Mouse (Mus musculus): ENCODE results near the gene Atp1a3. TPM values are rescaled to one million over a fixed set of nuclear protein-coding genes. Genes with fewer than 3 reads are reported as not detected.
"Not testable (repeated sequence)": the region's sequence is repeated elsewhere in the genome, so short reads cannot be mapped to it uniquely, and the experiment has no call there.

Gene Atp1a3
- 7.5 and 25.7 TPM in 2 replicates for polyA plus RNA-seq (2012; ENCODE audit: insufficient read depth, low replicate concordance)

DNA sequence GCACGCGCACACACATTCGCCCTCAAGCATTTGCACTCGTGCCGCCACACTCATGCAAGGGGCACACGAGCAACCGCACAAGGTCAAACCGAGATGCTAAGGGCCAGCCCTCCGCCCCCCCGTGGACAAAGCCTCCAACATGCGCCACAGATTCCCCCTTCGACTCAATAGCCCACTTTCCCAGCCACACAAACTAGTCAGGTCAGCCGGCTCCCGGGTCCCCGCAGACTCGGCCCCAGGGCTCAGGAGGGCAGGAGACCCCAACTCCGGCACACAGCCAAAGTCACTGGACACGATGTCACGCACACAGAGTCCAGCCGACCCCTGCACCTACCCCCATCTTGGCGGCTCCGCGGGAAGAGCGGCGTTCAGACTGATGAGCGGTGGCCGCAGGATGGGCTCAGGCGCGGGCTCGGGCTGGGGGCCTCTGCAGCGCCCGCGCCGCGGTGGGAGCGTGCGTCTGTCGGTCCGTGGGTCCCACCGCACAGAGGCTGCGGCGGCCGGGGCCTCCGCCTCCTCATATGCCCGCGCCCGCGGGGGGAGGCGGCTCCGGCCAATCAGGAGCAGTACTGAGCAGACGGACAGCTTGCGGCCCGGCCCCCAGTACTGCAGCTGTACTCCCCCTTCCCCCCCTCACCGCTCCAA is at the start of gene Atp1a3:
Gene Atp1a3, minus strand, starts transcription at position 538 of the 645 bp plus-strand sequence.
- no peak for TF ChIP-seq GATA1 (IDR thresholded peaks at IDR 0.05; ENCODE audit: borderline replicate concordance, low read length)
- no peak for TF ChIP-seq FLI1 (IDR thresholded peaks at IDR 0.05; ENCODE audit: low read length)

DNA sequence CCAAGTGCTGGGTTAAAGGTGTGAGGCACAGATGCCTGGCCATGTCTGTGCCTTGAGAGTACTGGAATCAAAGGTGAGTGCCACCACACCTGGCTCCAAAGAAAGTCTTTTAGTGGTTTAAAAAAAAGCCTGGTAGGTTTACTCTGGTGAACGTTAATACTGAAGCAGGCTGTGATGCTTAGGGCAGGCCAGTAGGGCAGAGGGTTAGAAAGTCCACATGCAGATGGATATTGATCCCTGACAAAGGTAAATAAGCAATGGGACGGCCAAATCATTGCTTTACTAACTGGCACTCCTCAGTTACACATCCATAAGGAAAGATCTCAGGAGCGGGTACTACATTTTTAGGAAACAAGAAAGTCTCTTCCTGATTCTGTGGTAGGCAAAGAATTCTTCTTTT is 46.8 kb upstream of the Atp1a3 start:
- Histone ChIP-seq H3K4me1 (peaks cover 22% of the 10 kb centered on the region), H3K36me3 (replicated peaks; ENCODE audit: low read length) (peaks cover 56% of the 10 kb centered on the region)

More for the DNA sequence above, at the start of gene Atp1a3:
- H3K4me1 ChIP-seq: peaks cover 31% of the 10 kb centered on the region
- no peaks in the 10 kb centered on the region for H3K9me3 ChIP-seq
- peak within 1 kb of the TSS; percentile 86 for H3K4me3 ChIP-seq (replicated peaks)
- H3K27me3 ChIP-seq (replicated peaks): peaks cover 87% of the 10 kb centered on the region
- no peaks in the 10 kb centered on the region for H3K36me3 ChIP-seq (replicated peaks; ENCODE audit: low read length)

DNA sequence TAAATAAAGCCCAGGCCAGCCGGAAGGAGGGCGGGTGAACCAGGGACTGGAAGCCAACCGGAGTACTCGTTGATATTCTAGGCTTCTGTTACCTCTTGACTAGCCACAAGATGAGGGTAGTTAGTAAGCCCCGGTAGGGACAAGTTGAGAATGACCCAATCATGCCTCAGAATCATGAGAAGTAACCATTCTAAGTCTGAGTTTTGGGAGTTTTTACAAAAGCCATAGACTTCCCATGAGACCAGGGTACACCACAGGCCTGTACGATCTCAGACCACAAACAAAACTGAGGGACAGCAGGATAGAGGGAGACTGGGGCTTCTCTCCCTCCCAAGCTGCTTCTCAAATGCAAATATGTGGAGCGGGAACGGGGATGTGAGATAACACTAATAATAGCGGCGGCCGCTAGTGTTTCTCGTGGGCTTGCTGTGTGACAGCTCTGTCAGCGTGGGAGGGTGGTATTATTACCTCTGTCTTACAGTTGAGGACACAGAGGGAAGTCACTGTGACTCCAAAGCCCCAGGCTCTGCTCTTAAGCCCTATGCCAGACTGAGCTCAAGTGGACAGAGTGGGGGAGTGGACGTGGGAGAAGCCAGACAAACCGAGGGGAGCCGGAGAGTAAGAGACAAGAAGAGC is 43.7 kb upstream of the Atp1a3 start:
- Histone ChIP-seq H3K9me3 (no peaks in the 10 kb centered on the region), H3K4me1 (peaks cover 11% of the 10 kb centered on the region), H3K27me3 (replicated peaks) (no peaks in the 10 kb centered on the region), H3K4me3 (replicated peaks) (no peak overlapping the region), H3K36me3 (replicated peaks; ENCODE audit: low read length) (peaks cover 54% of the 10 kb centered on the region)
- TF ChIP-seq GATA1 (IDR thresholded peaks at IDR 0.05; ENCODE audit: borderline replicate concordance, low read length) (no peak), FLI1 (IDR thresholded peaks at IDR 0.05; ENCODE audit: low read length) (no peak)

More for the DNA sequence above, 46.8 kb upstream of the Atp1a3 start:
- H3K27me3 ChIP-seq (replicated peaks): no peaks in the 10 kb centered on the region
- TF ChIP-seq GATA1 (IDR thresholded peaks at IDR 0.05; ENCODE audit: borderline replicate concordance, low read length) (no peak), FLI1 (IDR thresholded peaks at IDR 0.05; ENCODE audit: low read length) (no peak)
- H3K4me3 ChIP-seq (replicated peaks): no peak overlapping the region
- H3K9me3 ChIP-seq: no peaks in the 10 kb centered on the region

DNA sequence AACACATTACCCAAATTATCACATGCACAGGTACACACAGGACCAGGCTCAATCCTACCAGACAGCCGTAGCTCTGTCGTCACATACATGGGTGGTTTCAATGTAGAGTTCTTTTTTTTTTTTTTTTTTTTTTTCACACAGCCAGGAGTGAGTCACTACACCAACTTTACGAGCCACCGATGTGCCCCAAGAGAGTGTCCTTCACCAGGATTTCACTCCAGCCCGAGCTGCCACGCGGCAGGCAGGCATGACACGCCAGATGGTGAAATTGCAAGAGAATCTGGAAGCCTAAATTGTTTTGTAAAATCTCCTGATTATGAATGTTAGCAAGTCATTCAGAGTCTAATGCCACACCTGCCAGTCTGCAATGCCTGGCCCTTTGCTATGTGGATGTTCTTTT is 41.6 kb upstream of the Atp1a3 start:
- no peak overlapping the region for H3K4me3 ChIP-seq (replicated peaks)
- peaks cover 10% of the 10 kb centered on the region for H3K4me1 ChIP-seq
- H3K9me3 ChIP-seq: no peaks in the 10 kb centered on the region
- no peak for TF ChIP-seq GATA1 (IDR thresholded peaks at IDR 0.05; ENCODE audit: borderline replicate concordance, low read length)
- TF ChIP-seq FLI1 (IDR thresholded peaks at IDR 0.05; ENCODE audit: low read length): no peak
- H3K27me3 ChIP-seq (replicated peaks): no peaks in the 10 kb centered on the region
- peaks cover 64% of the 10 kb centered on the region for H3K36me3 ChIP-seq (replicated peaks; ENCODE audit: low read length)

DNA sequence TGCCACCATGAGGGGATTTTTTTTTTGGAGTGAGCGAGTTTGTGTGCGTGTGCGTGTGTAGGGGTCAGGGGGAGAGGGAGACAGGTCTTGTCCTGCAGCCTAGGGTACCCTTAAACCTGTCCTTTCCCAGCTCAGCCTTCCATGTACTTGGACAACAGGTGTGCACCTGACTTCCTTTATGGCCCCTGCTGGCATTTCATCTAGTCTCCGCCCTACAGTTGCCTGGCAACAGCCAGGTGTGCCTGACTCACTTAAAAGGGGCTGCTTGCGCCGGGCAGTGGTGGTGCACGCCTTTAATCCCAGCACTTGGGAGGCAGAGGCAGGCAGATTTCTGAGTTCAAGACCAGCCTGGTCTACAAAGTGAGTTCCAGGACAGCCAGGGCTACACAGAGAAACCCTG is 38.8 kb upstream of the Atp1a3 start:
- H3K4me1 ChIP-seq; H3K4me3 ChIP-seq (replicated peaks); H3K9me3 ChIP-seq; H3K27me3 ChIP-seq (replicated peaks): not testable (repeated sequence)
- peaks cover 73% of the 10 kb centered on the region for H3K36me3 ChIP-seq (replicated peaks; ENCODE audit: low read length)

DNA sequence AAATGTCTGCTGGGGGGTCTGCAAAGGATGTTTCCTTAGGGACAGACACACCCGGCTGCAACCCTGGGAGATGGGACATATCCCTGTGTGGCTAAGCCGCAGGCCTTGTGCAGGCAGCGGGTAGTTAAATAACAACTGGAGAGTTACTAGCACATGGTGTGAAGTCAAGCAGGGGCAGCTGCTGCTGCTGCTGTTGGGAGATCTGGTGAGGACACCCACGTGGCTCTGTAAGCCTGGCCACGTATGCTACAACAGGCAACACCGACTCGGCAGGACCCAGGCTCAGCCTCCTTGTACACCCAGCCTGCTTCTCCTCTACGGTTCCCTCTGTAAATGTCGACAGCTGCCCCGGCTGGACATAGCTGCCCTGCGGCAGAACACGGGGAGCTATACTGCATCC is 36.2 kb upstream of the Atp1a3 start:
- no peaks in the 10 kb centered on the region for H3K4me1 ChIP-seq
- TF ChIP-seq GATA1 (IDR thresholded peaks at IDR 0.05; ENCODE audit: borderline replicate concordance, low read length): no peak
- no peak overlapping the region for H3K4me3 ChIP-seq (replicated peaks)
- peaks cover 59% of the 10 kb centered on the region for H3K36me3 ChIP-seq (replicated peaks; ENCODE audit: low read length)
- no peaks in the 10 kb centered on the region for H3K9me3 ChIP-seq
- H3K27me3 ChIP-seq (replicated peaks): peaks cover 9% of the 10 kb centered on the region

DNA sequence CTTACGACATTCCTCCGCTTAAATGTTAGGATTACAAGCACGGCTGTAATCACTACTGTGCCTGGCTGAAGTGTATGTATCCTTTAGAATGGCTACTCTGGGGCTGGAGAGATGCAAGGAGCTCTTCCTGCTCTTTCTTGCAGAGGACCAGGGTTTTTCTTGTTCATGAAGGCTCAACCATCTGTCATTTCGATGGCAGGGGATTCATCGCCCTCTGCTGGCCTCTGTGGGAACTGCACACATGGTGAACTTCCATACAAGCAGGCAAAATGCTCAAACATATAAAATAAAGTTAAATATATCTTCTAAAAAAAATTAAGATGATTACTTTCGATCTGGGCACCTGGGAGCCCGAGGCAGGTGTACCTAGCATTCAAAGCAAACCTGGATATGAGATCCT is 30.2 kb upstream of the Atp1a3 start:
- peaks cover 7% of the 10 kb centered on the region for H3K4me1 ChIP-seq
- no peaks in the 10 kb centered on the region for H3K9me3 ChIP-seq
- H3K4me3 ChIP-seq (replicated peaks): no peak overlapping the region
- TF ChIP-seq GATA1 (IDR thresholded peaks at IDR 0.05; ENCODE audit: borderline replicate concordance, low read length) (no peak), FLI1 (IDR thresholded peaks at IDR 0.05; ENCODE audit: low read length) (no peak)
- peaks cover 21% of the 10 kb centered on the region for H3K36me3 ChIP-seq (replicated peaks; ENCODE audit: low read length)
- H3K27me3 ChIP-seq (replicated peaks): peaks cover 8% of the 10 kb centered on the region

DNA sequence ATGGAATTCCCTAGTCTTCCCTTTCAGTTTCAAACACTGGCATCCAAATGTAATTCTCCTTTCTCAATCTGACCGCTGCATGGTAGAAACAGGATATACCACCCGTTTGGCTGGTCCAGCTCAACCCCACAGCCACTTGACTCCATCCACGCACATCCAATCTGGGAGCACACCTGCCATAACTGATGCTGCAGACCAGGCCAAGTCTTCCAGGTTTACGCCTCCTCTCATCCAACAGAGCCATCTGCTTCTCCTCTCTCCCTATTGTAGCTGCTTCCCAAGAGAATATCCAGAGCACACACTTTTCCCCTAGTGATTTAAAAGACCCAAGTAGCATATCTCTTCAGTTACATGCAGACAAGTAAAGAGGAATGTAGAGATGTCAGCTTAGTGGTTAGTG is 29.0 kb upstream of the Atp1a3 start:
- no peak overlapping the region for H3K4me3 ChIP-seq (replicated peaks)
- peaks cover 13% of the 10 kb centered on the region for H3K36me3 ChIP-seq (replicated peaks; ENCODE audit: low read length)
- no peaks in the 10 kb centered on the region for H3K9me3 ChIP-seq
- no peak for TF ChIP-seq GATA1 (IDR thresholded peaks at IDR 0.05; ENCODE audit: borderline replicate concordance, low read length)
- TF ChIP-seq FLI1 (IDR thresholded peaks at IDR 0.05; ENCODE audit: low read length): no peak
- H3K4me1 ChIP-seq: peaks cover 13% of the 10 kb centered on the region
- peaks cover 4% of the 10 kb centered on the region for H3K27me3 ChIP-seq (replicated peaks)

DNA sequence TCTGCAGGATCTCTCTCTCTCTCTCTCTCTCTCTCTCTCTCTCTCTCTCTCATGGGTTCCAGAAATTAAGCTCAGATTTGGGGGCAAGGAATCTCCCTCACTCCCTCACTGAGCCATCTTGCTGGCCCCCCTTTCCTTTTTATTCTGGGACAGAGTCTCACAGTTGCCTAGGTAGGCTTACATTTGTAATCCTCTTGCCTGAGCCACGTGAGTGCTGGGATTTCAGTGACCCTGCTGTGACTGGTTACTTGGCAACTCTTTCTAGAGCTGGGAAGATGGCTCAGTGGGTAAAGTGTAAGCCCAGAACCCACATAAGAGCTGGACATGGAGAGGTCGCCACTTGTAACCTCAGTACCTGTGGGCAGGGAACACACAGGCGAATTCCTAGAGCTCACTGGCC is 25.8 kb upstream of the Atp1a3 start:
- no peaks in the 10 kb centered on the region for H3K9me3 ChIP-seq
- H3K27me3 ChIP-seq (replicated peaks): peaks cover 4% of the 10 kb centered on the region
- H3K4me1 ChIP-seq: peaks cover 40% of the 10 kb centered on the region
- H3K4me3 ChIP-seq (replicated peaks): no peak overlapping the region
- TF ChIP-seq FLI1 (IDR thresholded peaks at IDR 0.05; ENCODE audit: low read length): no peak
- TF ChIP-seq GATA1 (IDR thresholded peaks at IDR 0.05; ENCODE audit: borderline replicate concordance, low read length): no peak
- peaks cover 20% of the 10 kb centered on the region for H3K36me3 ChIP-seq (replicated peaks; ENCODE audit: low read length)

DNA sequence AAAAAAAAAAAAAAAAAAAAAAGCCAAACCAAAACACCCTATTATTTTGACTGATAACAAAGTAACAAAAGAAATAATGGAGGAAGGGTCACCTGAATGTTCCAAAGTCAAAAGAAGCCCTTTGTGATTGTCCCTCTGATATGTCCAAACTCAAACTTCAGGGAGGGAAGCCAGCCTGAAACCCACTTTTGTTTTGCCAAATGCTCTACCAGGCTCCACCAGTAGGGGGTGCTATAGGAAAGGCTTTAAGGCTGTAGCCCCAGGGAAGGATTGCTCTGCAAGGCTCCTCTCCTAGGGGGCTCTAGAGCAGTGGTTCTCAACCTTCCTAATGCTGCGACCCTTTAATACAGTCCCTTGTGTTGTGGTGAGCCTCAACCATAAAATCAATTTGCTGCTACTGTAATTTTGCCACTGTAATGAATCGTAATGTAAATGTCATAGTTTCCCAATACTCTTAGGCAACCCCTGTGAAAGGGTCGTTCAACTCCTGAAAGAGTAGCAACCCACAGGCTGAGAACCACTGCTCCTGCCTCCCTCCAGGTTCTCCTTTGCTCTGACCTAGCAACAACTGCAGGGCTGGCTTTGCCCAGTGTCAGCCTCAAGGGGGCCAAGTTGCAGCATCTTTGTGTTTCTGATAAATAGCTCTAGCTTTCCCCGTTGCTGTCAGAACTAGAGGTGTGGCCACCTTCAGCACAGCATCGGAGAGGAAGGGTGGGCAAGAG is 24.4 kb upstream of the Atp1a3 start:
- H3K4me1 ChIP-seq: peaks cover 49% of the 10 kb centered on the region
- TF ChIP-seq FLI1 (IDR thresholded peaks at IDR 0.05; ENCODE audit: low read length) (no peak), GATA1 (IDR thresholded peaks at IDR 0.05; ENCODE audit: borderline replicate concordance, low read length) (no peak)
- peaks cover 4% of the 10 kb centered on the region for H3K27me3 ChIP-seq (replicated peaks)
- H3K36me3 ChIP-seq (replicated peaks; ENCODE audit: low read length): peaks cover 17% of the 10 kb centered on the region
- H3K9me3 ChIP-seq: no peaks in the 10 kb centered on the region
- H3K4me3 ChIP-seq (replicated peaks): no peak overlapping the region
